Mouse (Mus musculus): ENCODE results near the gene Kcnip2. TPM values are rescaled to one million over a fixed set of nuclear protein-coding genes. Genes with fewer than 3 reads are reported as not detected.

Gene Kcnip2
- polyA plus RNA-seq, 1 experiment from 2014 or later: 2.2 TPM

GRCm38 (mm10) chr19:45751881-45752280 is 64.0 kb downstream of the Kcnip2 start:
- H3K36me3 ChIP-seq (ENCODE audit: control insufficient read depth, insufficient read depth, low read length): peaks cover 22% of the 10 kb centered on the region

GRCm38 (mm10) chr19:45749243-45750043 is 66.4 kb downstream of the Kcnip2 start, which contains the start of gene Npm3:
Gene Npm3, minus strand, starts transcription at chr19:45749591.
- DNase-seq (ENCODE audit: low spot score) (peak; percentile 93), ATAC-seq (ENCODE audit: low FRiP score, low TSS enrichment) (peak; percentile 79)
- under 1% methylated on average over 33 of the region's 60 CpGs for WGBS
- H3K4me1 ChIP-seq (replicated peaks; ENCODE audit: control insufficient read depth, insufficient read depth): peaks cover 2% of the 10 kb centered on the region; the same call in 1 of the 2 replicates
- H3K9ac ChIP-seq (ENCODE audit: low read length): peak within 1 kb of the TSS; percentile 75
- no peak within 1 kb of the TSS for H3K27ac ChIP-seq (replicated peaks)
- no peaks in the 10 kb centered on the region for H3K27me3 ChIP-seq (ENCODE audit: control insufficient read depth, insufficient read depth, low read length)
- TF ChIP-seq CTCF (IDR thresholded peaks at IDR 0.05; ENCODE audit: low read depth): no peak
- no peak for TF ChIP-seq EP300 (optimal IDR thresholded peaks at IDR 0.05)
- H3K4me2 ChIP-seq (replicated peaks; ENCODE audit: low read depth): peak within 1 kb of the TSS; percentile 96
- H3K36me3 ChIP-seq (ENCODE audit: control insufficient read depth, insufficient read depth, low read length): peaks cover 11% of the 10 kb centered on the region
- peak within 1 kb of the TSS; percentile 79 for H3K4me3 ChIP-seq (ENCODE audit: low read depth, low read length)
- H3K9me3 ChIP-seq (ENCODE audit: control insufficient read depth, low read length): no peaks in the 10 kb centered on the region

More at GRCm38 (mm10) chr19:45751881-45752280, 64.0 kb downstream of the Kcnip2 start:
- no peak overlapping the region for H3K4me2 ChIP-seq (replicated peaks; ENCODE audit: low read depth)
- TF ChIP-seq EP300 (optimal IDR thresholded peaks at IDR 0.05) (no peak), CTCF (IDR thresholded peaks at IDR 0.05; ENCODE audit: low read depth) (no peak)
- no peaks in the 10 kb centered on the region for H3K27me3 ChIP-seq (ENCODE audit: control insufficient read depth, insufficient read depth, low read length)
- no peak overlapping the region for H3K4me3 ChIP-seq (ENCODE audit: low read depth, low read length)
- H3K27ac ChIP-seq (replicated peaks): no peak overlapping the region
- ATAC-seq (ENCODE audit: low FRiP score, low TSS enrichment) (no peak), DNase-seq (ENCODE audit: low spot score) (no peak)
- no peak overlapping the region for H3K9ac ChIP-seq (ENCODE audit: low read length)
- 86% methylated on average over 7 of the region's 7 CpGs for WGBS
- no peaks in the 10 kb centered on the region for H3K9me3 ChIP-seq (ENCODE audit: control insufficient read depth, low read length)
- H3K4me1 ChIP-seq (replicated peaks; ENCODE audit: control insufficient read depth, insufficient read depth): peaks cover 2% of the 10 kb centered on the region; the same call in 1 of the 2 replicates

GRCm38 (mm10) chr19:45748691-45749242 is 67.1 kb downstream of the Kcnip2 start:
- DNase-seq (ENCODE audit: low spot score): no peak
- 1% methylated on average over 32 of the region's 33 CpGs for WGBS
- TF ChIP-seq CTCF (IDR thresholded peaks at IDR 0.05; ENCODE audit: low read depth) (no peak), EP300 (optimal IDR thresholded peaks at IDR 0.05) (no peak)
- Histone ChIP-seq H3K4me2 (replicated peaks; ENCODE audit: low read depth) (peak overlapping the region; percentile 96), H3K36me3 (ENCODE audit: control insufficient read depth, insufficient read depth, low read length) (peaks cover 7% of the 10 kb centered on the region), H3K27me3 (ENCODE audit: control insufficient read depth, insufficient read depth, low read length) (peaks cover 4% of the 10 kb centered on the region; the same call in 1 of the 2 replicates), H3K4me1 (replicated peaks; ENCODE audit: control insufficient read depth, insufficient read depth) (peaks cover 2% of the 10 kb centered on the region; the same call in 1 of the 2 replicates), H3K9ac (ENCODE audit: low read length) (peak overlapping the region; percentile 75), H3K27ac (replicated peaks) (no peak overlapping the region), H3K4me3 (ENCODE audit: low read depth, low read length) (peak overlapping the region; percentile 79), H3K9me3 (ENCODE audit: control insufficient read depth, low read length) (no peaks in the 10 kb centered on the region)
- peak; percentile 19 for ATAC-seq (ENCODE audit: low FRiP score, low TSS enrichment)

GRCm38 (mm10) chr19:45748206-45748605 is 67.7 kb downstream of the Kcnip2 start:
- Histone ChIP-seq H3K4me1 (replicated peaks; ENCODE audit: control insufficient read depth, insufficient read depth) (peaks cover 2% of the 10 kb centered on the region; the same call in 1 of the 2 replicates), H3K27ac (replicated peaks) (no peak overlapping the region), H3K27me3 (ENCODE audit: control insufficient read depth, insufficient read depth, low read length) (peaks cover 4% of the 10 kb centered on the region; the same call in 1 of the 2 replicates), H3K9me3 (ENCODE audit: control insufficient read depth, low read length) (no peaks in the 10 kb centered on the region), H3K4me2 (replicated peaks; ENCODE audit: low read depth) (peak overlapping the region; percentile 96), H3K4me3 (ENCODE audit: low read depth, low read length) (peak overlapping the region; percentile 79), H3K9ac (ENCODE audit: low read length) (no peak overlapping the region), H3K36me3 (ENCODE audit: control insufficient read depth, insufficient read depth, low read length) (0 out of 2 replicates have a peak, but pooled peaks cover 5% of the 10 kb centered on the region)
- DNase-seq (ENCODE audit: low spot score) (no peak), ATAC-seq (ENCODE audit: low FRiP score, low TSS enrichment) (no peak)
- TF ChIP-seq CTCF (IDR thresholded peaks at IDR 0.05; ENCODE audit: low read depth) (no peak), EP300 (optimal IDR thresholded peaks at IDR 0.05) (no peak)
- 49% methylated on average over 9 of the region's 9 CpGs for WGBS

- Histone ChIP-seq H3K4me1 (replicated peaks; ENCODE audit: control insufficient read depth, insufficient read depth) (peaks cover 2% of the 10 kb centered on the region; the same call in 1 of the 2 replicates), H3K9me3 (ENCODE audit: control insufficient read depth, low read length) (no peaks in the 10 kb centered on the region), H3K27ac (replicated peaks) (no peak overlapping the region), H3K4me3 (ENCODE audit: low read depth, low read length) (no peak overlapping the region), H3K27me3 (ENCODE audit: control insufficient read depth, insufficient read depth, low read length) (peaks cover 6% of the 10 kb centered on the region; the same call in 1 of the 2 replicates), H3K4me2 (replicated peaks; ENCODE audit: low read depth) (no peak overlapping the region), H3K36me3 (ENCODE audit: control insufficient read depth, insufficient read depth, low read length) (0 out of 2 replicates have a peak, but pooled peaks cover 2% of the 10 kb centered on the region), H3K9ac (ENCODE audit: low read length) (no peak overlapping the region)
- 0 out of 2 replicates have a peak, but pooled peaks have one; percentile 8 for ATAC-seq (ENCODE audit: low FRiP score, low TSS enrichment)
- peak; percentile 88 for DNase-seq (ENCODE audit: low spot score)
- 28% methylated on average over 11 of the region's 11 CpGs for WGBS
- TF ChIP-seq EP300 (optimal IDR thresholded peaks at IDR 0.05) (no peak), CTCF (IDR thresholded peaks at IDR 0.05; ENCODE audit: low read depth) (peak; percentile 89)
Observed at GRCm38 (mm10) chr19:45747028-45747867, 68.6 kb downstream of the Kcnip2 start.

Data from stomach, postnatal 0 days (tissue).